ENCODE assay signal across 7 mouse cellular contexts in genomic region chr2:158965003-158965665, GRCm38 (mm10).
A peak's percentile ranks its signal among the peaks of the same experiment; 100 is the strongest.
DNase-seq lines count a peak whose midpoint lies in the region; ATAC-seq and TF ChIP-seq lines count a peak whose summit lies in the region.

No protein-coding gene starts in this region.

- H3K4me1 ChIP-seq in kidney, embryonic 15.5 days = no peaks in the 10 kb centered on the region
- no peaks in the 10 kb centered on the region for H3K4me1 ChIP-seq in forebrain, postnatal 0 days (ENCODE audit: insufficient read depth)

- H3K9me3 ChIP-seq in kidney, embryonic 15.5 days (replicated peaks) = no peaks in the 10 kb centered on the region
- H3K9me3 ChIP-seq in forebrain, postnatal 0 days (ENCODE audit: low read length) = no peaks in the 10 kb centered on the region

- no peak overlapping the region for H3K4me3 ChIP-seq in kidney, embryonic 15.5 days (replicated peaks)
- no peak overlapping the region for H3K4me3 ChIP-seq in forebrain, postnatal 0 days (ENCODE audit: low read depth, low read length)

- H3K27me3 ChIP-seq in kidney, embryonic 15.5 days = no peaks in the 10 kb centered on the region
- H3K27me3 ChIP-seq in forebrain, postnatal 0 days (ENCODE audit: insufficient read depth, low read length) = no peaks in the 10 kb centered on the region

- DNase-seq in kidney, adult 8-10 months = peak; percentile 4 to 8
- peak; percentile 83 for DNase-seq in forebrain, postnatal 0 days
- DNase-seq in layer of hippocampus, adult 9-10 months (ENCODE audit: low spot score) = peak; percentile 60
- peak; percentile 67 for DNase-seq in lung, postnatal 36 days
- no peak for DNase-seq in embryo, embryonic 9.5 days (ENCODE audit: extremely low spot score)
- DNase-seq in gastrocnemius, postnatal 36 days = no peak

- H3K9ac ChIP-seq in kidney, embryonic 15.5 days = no peak overlapping the region
- no peak overlapping the region for H3K9ac ChIP-seq in forebrain, postnatal 0 days

- no peak overlapping the region for H3K27ac ChIP-seq in kidney, embryonic 15.5 days
- no peak overlapping the region for H3K27ac ChIP-seq in forebrain, postnatal 0 days (ENCODE audit: low read depth, low read length)

- no peak overlapping the region for H3K4me2 ChIP-seq in kidney, embryonic 15.5 days
- no peak overlapping the region for H3K4me2 ChIP-seq in forebrain, postnatal 0 days (ENCODE audit: low read depth)

- intact Hi-C loops in gastrocnemius, postnatal 36 days (cut with DNase I) = no loop called here

- H3K36me3 ChIP-seq in kidney, embryonic 15.5 days = no peaks in the 10 kb centered on the region
- H3K36me3 ChIP-seq in forebrain, postnatal 0 days (ENCODE audit: insufficient read depth) = no peaks in the 10 kb centered on the region

- no peak for ATAC-seq in kidney, embryonic 15.5 days (replicated peaks; ENCODE audit: low FRiP score)
- peak; percentile 86 for ATAC-seq in forebrain, postnatal 0 days

- WGBS in kidney, embryonic 15.5 days = 62% methylated on average over 6 of the region's 6 CpGs
- 30% methylated on average over 6 of the region's 6 CpGs for WGBS in forebrain, postnatal 0 days

- TF ChIP-seq CTCF in forebrain, postnatal 0 days (IDR thresholded peaks at IDR 0.05; ENCODE audit: low read depth) = no peak

Comparison
In these comparisons a context has a peak if more than half of its experiments do, and no peak if none do; other contexts are left out.
1. DNase-seq: peak in kidney, adult 8-10 months (2 of 2), forebrain, postnatal 0 days (single experiment), layer of hippocampus, adult 9-10 months (single experiment) and lung, postnatal 36 days (single experiment); none in embryo, embryonic 9.5 days (single experiment) and gastrocnemius, postnatal 36 days (0 of 2).